Mouse (Mus musculus) ES-Bruce4 (cell line): Measurements from ENCODE around the gene Msl1. TPM values are rescaled to one million over a fixed set of nuclear protein-coding genes. Genes with fewer than 3 reads are reported as not detected.

Experiments
- H3K27ac ChIP-seq: 2 replicates; pipeline ENCODE4 v1.5.1; 2012; ENCODE audit warnings: low read length, inconsistent platforms; ENCODE audit not compliant: insufficient read depth
- H3K27me3 ChIP-seq: 2 replicates; pipeline ENCODE4 v1.6.1; 2012; ENCODE audit warnings: mild to moderate bottlenecking, low read length, inconsistent platforms; ENCODE audit not compliant: control insufficient read depth, poor library complexity, insufficient read depth, severe bottlenecking
- H3K36me3 ChIP-seq: 2 replicates; pipeline ENCODE4 v1.6.1; 2012; ENCODE audit warnings: inconsistent platforms, mild to moderate bottlenecking, low read length, moderate library complexity; ENCODE audit not compliant: control insufficient read depth, poor library complexity, insufficient read depth, severe bottlenecking
- H3K4me1 ChIP-seq: one replicate; pipeline ENCODE4 v1.8.1; 2011; ENCODE audit warnings: low read length; ENCODE audit not compliant: control insufficient read depth, insufficient read depth
- H3K4me3 ChIP-seq: 2 replicates; pipeline ENCODE4 v1.5.1; 2011; ENCODE audit warnings: low read depth, mild to moderate bottlenecking, low read length
- H3K9ac ChIP-seq: 2 replicates; pipeline ENCODE4 v1.6.1; 2012; ENCODE audit warnings: low read depth, mild to moderate bottlenecking, inconsistent platforms; ENCODE audit not compliant: poor library complexity, severe bottlenecking
- H3K9me3 ChIP-seq: replicated peaks from 2 replicates; pipeline ENCODE4 v1.6.1; 2012; ENCODE audit warnings: mild to moderate bottlenecking, low read length, inconsistent platforms; ENCODE audit not compliant: control insufficient read depth, poor library complexity, insufficient read depth, severe bottlenecking
- CTCF ChIP-seq: IDR thresholded peaks from one replicate; pipeline ENCODE4 v1.8.1; 2011; ENCODE audit warnings: low read depth, low read length
- EP300 ChIP-seq: IDR thresholded peaks from 2 replicates; pipeline ENCODE4 v1.6.1; 2011; ENCODE audit warnings: low read depth, low read length; ENCODE audit not compliant: insufficient read depth
- POLR2A ChIP-seq: IDR thresholded peaks from one replicate; pipeline ENCODE4 v1.8.1; 2011; ENCODE audit warnings: low read length; ENCODE audit not compliant: insufficient read depth
- polyA plus RNA-seq: library from polyadenylated mRNA; stranded (reverse); fragments of >200 nt; gene quantifications from 2 replicates; pipeline ENCODE4 v1.2.4, GENCODE M21; 2011; ENCODE audit warnings: low read depth; ENCODE audit not compliant: missing spikeins, insufficient read depth, insufficient read length

Msl1 gene
- polyA plus RNA-seq, 1 experiment, result 68.7 TPM

DNA sequence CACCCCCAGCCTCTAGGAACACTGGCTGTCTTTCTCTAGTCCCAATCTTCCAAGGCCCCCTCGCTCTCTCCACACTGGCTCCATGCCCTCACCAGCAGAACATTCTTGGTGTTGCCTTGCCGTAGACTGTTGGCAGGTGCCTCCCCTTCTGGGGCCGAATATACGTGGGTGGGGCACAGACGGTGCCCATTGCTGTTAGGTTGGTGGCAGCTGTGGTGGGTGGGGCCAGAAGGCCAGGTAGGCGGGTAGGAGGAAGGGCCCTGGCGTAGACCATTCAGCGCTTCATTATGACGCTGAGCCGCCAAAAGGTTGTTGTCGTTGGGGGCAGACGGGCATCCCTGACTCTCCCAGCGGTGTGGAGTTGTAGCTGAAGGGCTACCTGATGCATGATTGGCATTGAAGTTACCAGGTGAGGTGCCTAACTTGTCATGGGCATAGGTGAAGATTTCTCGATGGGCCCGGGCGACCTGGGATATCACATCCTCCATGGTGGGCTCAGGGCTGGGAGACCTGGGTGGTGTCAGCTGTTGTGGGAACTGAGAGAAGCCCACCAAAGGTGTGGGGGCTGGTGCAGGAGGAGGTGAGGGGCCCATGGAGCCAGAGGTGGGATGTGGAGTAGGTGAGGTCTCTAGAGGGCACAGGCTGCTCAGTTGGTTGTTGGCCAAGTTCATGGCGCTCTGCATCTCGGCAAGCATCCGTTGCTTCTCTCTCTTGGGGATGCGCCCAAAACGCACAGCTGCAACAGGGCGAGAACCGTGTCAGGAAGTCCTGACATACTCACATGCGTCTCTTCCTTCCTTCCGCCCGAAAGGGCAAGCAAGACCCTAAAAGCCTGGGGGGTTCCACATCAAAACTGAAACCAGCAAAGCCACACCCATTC is 25.0 kb upstream of the Msl1 start:
- no peaks in the 10 kb centered on the region for H3K27me3 ChIP-seq
- no peak for TF ChIP-seq EP300
- no peak for TF ChIP-seq CTCF
- TF ChIP-seq POLR2A, result no peak
- H3K36me3 ChIP-seq, result peaks cover 6% of the 10 kb centered on the region; the same call in 1 of the 2 replicates
- no peak overlapping the region for H3K27ac ChIP-seq
- peaks cover 3% of the 10 kb centered on the region for H3K4me1 ChIP-seq
- H3K9me3 ChIP-seq, result no peaks in the 10 kb centered on the region
- H3K9ac ChIP-seq, result no peak overlapping the region
- no peak overlapping the region for H3K4me3 ChIP-seq

DNA sequence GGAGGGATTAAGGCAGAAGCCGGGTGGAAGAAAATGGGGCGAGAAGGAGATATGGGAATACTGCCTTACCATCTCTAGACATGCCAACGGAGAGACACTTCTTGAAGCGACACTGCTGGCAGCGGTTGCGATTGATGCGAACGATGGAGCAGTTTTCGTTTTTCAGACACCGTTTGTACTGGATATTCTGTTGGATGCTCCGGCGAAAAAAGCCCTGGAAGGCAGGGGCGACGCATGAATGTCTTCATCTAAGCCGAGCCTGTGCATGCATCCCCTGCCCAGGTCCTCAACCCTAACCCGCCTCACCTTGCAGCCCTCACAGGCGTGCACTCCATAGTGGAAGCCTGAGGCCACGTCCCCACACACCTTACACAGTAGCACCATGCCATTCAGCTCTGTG is 24.2 kb upstream of the Msl1 start:
- no peak overlapping the region for H3K4me3 ChIP-seq
- no peak overlapping the region for H3K27ac ChIP-seq
- H3K4me1 ChIP-seq, result peaks cover 5% of the 10 kb centered on the region
- H3K27me3 ChIP-seq, result no peaks in the 10 kb centered on the region
- no peak overlapping the region for H3K9ac ChIP-seq
- no peaks in the 10 kb centered on the region for H3K9me3 ChIP-seq
- peaks cover 6% of the 10 kb centered on the region; the same call in 1 of the 2 replicates for H3K36me3 ChIP-seq
- TF ChIP-seq CTCF, result no peak
- TF ChIP-seq EP300, result no peak
- no peak for TF ChIP-seq POLR2A

DNA sequence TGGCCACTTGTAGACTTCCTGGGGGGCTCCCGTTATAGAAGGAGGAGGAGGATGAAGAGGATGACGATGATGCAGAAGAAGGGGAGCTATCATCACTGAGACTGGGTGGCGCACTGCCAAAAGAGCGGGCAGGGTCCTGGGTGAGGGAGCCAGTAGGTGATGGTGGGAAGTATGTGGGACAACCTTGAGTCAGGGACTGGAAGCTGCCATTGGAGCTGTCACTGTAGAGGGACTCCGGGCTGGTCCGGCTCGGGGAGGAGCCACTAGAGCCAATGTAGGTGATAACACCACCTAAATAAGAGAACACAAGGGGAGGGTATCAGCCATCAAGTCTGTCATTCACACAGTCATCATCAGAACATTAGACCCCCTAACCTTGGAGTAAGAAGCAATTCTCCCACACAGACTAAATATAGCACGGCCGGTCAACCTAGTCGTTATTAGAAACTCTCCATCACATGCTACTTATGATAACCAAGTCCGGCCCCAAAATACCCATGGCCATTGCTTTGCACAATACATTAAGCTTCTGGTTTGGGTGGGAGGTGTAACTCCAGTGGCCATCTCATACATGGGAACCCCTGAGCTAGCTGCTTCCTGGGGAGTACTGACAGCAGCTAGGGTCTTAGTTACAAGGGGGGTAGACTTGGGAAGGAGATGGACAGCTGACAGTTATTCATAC is 23.3 kb upstream of the Msl1 start:
- Histone ChIP-seq H3K9me3 (no peaks in the 10 kb centered on the region), H3K27me3 (no peaks in the 10 kb centered on the region), H3K36me3 (peaks cover 6% of the 10 kb centered on the region; the same call in 1 of the 2 replicates), H3K9ac (no peak overlapping the region), H3K4me3 (no peak overlapping the region), H3K4me1 (peaks cover 5% of the 10 kb centered on the region), H3K27ac (no peak overlapping the region)
- no peak for TF ChIP-seq EP300
- TF ChIP-seq POLR2A, result no peak
- no peak for TF ChIP-seq CTCF

DNA sequence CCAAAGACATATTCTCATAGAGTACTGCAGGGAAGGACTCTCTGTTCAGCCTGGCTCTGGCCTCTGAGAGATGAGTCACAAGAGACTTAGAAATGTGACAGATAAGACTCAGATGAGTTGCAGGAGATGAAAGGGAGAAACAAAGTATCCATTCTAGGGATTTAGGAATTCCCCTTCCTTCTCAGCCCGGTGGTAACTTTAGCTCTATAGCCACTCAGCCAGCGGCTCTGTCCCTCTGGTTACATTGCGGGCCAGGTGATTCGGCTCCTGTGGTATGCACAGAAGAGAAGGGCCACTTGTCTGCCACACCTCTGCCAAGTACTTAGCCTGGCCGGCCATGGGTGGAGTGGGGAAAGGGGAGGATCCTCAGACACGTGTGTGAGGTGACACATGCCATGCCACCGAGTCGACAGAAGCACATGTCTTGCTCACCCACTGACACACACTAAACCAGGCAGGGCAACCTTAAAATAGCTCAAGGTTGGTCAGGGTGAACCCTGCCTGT is 22.6 kb upstream of the Msl1 start:
- H3K9ac ChIP-seq, result no peak overlapping the region
- no peak overlapping the region for H3K27ac ChIP-seq
- H3K4me3 ChIP-seq, result no peak overlapping the region
- no peaks in the 10 kb centered on the region for H3K9me3 ChIP-seq
- no peaks in the 10 kb centered on the region for H3K27me3 ChIP-seq
- peaks cover 5% of the 10 kb centered on the region for H3K4me1 ChIP-seq
- no peak for TF ChIP-seq EP300
- no peak for TF ChIP-seq POLR2A
- TF ChIP-seq CTCF, result no peak
- peaks cover 6% of the 10 kb centered on the region; the same call in 1 of the 2 replicates for H3K36me3 ChIP-seq

DNA sequence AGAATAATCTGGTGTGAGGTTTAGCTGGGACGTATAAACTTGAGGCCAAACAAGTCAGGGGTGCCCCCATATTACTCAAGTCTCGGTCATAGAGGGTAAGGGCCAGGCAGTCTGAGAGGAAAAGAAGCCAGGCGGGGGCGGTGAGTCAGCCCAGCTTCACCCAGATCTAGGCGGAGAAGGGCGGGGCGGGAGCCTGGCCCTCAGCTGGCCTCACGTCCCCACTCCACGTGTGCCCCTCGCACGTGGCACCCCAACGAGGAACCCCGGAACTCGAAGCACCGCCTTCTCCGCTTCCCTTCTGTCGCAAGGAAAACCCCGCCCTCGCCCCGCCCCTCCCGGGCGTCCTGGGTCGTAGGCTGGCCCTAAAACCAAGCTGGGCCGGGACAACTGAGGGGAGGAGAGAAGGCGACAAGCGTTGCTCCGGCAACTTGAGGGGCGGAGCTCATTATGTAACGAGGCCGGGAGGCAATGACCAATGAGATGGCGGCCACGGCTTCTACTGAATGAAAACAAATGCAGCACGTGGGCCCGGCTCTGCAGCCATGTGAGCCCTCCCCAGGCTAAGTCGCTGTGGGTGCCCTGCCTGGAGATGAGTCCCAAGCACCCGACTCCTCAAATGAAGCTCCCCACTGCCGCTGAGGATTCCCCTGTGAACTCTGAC is 21.6 kb upstream of the Msl1 start:
- Histone ChIP-seq H3K4me1 (peaks cover 3% of the 10 kb centered on the region), H3K27ac (no peak overlapping the region)

More for the DNA sequence above, 21.6 kb upstream of the Msl1 start:
- no peaks in the 10 kb centered on the region for H3K9me3 ChIP-seq
- H3K36me3 ChIP-seq, result peaks cover 3% of the 10 kb centered on the region; the same call in 1 of the 2 replicates
- peak overlapping the region; percentile 18; the same call in 1 of the 2 replicates for H3K9ac ChIP-seq
- TF ChIP-seq EP300, result no peak
- TF ChIP-seq CTCF, result no peak
- TF ChIP-seq POLR2A, result no peak
- peak overlapping the region; percentile 78 for H3K4me3 ChIP-seq
- H3K27me3 ChIP-seq, result no peaks in the 10 kb centered on the region
